Mouse (Mus musculus): ENCODE measurements at regions not wholly inside any gene's neighbourhood (a gene's known extent, or its start where the extent isn't known, plus 50 kb on each side); places are given as distances from the start of the nearest gene placed in this dataset.

DNA sequence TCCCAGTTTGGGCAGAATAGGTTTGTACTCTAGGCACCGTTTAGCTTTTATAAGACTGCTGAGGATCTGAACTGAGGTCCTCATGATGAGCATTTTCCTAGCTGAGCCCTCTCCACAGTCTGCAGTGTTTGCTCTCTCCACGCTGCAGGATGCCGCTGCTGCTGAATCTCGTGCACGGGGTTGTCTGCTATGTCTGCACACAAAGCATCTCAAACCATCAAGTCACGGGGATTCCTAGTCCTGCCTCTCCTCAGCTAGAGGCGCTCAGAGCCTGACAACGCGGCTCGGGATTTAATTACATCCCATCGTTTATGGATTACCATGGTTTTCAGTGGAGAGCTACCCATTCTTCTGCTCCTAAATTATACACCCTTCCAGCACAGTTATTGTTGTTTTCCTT lies 175.6 kb downstream of the Rnf144b start:
- intact Hi-C loops (cut with DNase I), result no loop called here
- no peak for DNase-seq

DNA sequence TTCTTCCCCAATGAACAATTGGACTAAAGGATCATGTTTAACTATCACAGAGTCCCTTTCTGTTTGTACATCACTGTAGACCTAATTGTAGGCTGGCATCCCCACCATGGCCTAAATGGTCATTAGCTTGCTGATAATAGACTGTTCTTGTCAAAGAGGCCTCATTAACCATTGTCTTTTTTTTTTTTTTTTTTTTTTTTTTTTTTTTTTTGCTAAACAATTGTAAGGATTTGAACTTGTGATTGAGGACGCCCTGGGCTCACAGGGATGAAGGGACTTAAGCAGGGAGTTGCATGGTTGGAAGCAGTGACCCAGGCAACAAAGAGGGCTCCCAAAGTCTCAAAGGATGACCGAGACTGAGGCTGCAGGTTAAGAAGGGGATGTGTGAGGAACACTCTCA lies 178.0 kb downstream of the Rnf144b start:
- no peak for DNase-seq
- intact Hi-C loops (cut with DNase I), result loop anchor here (2.0 to 5.0 kb wide), 2 partner anchors 972 to 1164 kb away; no protein-coding TSS in a partner anchor

DNA sequence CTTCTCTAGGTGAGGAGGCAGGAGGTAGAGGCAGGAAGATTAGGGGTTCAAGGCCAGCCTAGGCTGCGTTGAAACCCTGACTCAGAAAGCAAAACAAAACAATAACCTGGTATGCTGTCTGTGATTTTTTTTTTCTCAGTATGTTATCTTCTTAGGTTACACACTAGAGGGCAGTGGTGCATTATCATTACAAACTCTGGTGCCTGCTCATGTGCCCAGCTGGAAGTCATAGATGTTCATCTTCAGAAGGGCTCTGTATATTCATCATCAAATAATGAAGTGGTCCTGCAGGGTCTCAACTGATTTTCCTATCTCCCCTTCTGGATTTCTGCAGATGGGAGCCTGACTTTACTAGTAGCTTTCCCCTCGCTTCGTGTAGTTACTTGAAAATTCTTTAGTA lies 178.6 kb downstream of the Rnf144b start:
- DNase-seq, result peak; percentile 29 to 51
- intact Hi-C loops (cut with DNase I), result loop anchor here (2.0 to 5.0 kb wide), 2 partner anchors 971 to 1164 kb away; no protein-coding TSS in a partner anchor

DNA sequence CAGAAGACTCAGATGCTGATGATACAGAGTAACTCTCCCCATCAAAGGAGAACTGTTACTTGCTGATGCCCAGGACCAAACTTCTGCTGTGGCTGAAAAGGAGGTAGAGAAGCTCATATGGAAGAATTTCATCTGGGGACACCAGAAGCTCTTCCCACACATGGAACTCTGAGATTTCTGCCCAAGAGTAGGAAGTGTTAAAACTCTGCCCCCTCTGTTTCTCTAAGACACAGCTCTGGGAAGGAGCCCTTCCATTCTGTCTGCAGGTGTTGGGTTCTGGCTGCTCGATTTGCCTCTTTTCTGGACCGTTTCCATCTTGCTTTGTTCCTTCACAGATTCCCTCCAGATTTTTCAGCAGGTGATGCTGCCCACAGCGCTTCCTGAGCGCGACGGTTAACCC lies 187.0 kb downstream of the Rnf144b start:
- intact Hi-C loops (cut with DNase I), result no loop called here
- DNase-seq, result no peak

DNA sequence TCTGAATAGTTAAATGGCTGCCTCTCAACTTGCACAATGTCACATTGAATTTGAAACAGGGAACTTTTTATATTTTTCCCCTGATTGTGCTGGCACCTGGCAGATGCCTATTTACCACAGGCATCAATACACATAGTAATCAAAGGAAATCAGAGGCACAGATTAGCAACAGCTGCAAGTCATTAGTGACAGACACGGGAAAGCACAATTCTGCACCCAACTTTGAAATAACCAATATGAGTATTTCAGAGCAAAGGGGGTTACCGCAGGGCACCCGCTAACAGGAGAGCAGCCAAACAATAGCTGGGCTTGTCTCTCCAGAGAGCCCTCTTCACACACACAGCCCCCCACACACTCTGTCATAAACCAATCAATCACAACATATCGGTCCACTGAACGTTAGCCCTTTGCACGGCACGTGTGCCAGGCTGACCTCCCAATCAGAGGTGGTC lies 188.3 kb downstream of the Rnf144b start:
- intact Hi-C loops (cut with DNase I), result no loop called here
- no peak for DNase-seq

DNA sequence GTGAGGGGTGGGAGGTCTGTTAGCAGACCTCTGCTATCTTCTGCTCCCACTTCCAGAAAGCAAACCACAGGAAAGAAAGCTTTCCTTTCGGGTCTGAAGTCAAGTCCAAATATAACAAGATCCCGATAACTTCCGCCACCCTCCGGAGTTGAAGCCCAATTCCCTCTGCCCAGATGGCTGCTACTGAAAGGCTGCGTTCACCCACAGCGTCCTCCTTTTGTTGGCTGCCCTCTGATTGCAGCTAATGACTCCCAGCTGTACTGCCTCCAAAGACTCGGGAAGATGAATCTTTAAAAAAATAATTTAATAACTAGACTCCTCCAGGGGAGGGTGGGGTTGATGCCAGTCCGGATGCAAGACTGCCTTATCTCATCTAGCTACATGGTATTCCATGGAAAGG lies 197.1 kb downstream of the Rnf144b start:
- intact Hi-C loops (cut with DNase I), result no loop called here
- DNase-seq, result no peak

DNA sequence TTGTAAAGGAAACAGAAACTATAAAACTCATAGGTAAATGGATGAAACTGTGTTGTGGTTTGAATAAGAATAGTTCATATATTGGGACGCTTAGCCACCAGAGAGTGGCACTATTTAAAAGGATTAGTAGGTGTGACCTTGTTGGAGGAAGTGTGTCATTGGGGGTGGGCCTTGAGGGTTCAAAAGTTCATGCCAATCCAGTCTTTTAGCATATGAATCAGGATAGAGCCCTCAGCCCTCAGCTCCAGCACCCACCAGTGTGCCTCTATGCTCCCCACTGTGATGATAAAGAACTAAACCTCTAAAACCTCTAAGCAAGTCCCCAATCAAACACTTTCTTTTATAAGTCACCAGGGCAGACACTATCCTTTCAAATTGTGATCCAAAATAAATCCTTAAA lies 199.4 kb downstream of the Rnf144b start:
- intact Hi-C loops (cut with DNase I), result no loop called here
- no peak for DNase-seq

DNA sequence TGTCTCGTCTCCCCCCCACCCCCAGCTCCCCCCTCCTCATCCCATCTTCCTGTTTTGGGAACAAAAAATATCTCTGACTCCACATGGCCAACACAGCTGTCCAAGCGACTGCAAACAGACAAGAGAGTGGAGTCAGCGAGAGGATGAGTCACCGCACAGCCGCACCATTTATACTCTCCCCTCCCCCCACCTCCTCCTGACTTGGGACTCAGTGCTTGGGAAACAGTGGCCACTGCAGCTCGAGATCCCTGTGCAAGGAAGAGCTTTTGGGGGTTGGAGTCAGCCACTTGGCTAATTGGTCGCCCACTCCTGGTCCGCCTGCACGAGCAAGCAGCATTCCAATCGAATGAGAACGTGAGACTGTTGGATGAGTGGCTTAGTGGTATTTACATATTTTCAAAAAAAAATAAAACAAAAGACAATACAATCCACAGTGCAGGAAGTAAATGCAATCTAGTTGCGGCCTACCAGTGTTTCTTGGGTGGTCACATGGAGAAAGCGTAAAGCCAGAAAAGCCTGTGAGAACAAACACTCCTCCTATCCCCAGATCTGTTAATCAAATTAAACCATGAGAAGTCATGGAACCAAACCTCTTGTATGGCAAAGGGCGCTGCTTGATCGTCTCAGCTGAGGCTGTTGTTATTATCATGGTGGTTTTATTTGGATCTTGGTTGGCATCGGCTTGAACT lies 213.7 kb downstream of the Rnf144b start:
- peak; percentile 67 to 77 for DNase-seq
- intact Hi-C loops (cut with DNase I), result no loop called here

DNA sequence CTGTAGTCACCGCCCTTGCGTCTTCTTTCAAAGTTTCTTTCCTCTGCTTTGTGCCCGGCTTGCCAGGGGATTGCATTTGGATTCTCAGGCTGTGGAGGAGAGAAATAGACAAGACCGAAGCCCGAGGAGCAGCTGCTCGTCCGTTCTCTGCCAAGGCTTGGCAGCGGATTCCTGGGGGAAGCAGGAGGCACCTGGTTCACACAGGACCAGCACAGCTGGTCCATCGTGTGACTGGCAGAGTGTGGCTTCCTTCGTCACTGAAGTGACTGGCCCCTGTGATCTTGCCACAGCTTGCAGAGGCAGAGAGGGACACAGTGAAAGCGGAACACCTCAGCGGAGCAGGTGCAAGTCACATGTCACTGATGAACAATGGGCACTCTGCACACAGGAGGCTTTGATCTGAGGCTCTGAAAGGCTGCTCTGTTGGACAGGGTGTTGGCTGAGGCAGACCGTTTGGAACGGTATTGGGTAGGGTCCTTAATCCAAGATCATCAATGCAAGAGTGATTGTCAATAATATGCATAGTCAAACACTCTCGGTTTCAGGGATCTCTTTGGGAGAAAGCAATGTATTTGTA lies 214.5 kb downstream of the Rnf144b start:
- no peak for DNase-seq
- intact Hi-C loops (cut with DNase I), result no loop called here

DNA sequence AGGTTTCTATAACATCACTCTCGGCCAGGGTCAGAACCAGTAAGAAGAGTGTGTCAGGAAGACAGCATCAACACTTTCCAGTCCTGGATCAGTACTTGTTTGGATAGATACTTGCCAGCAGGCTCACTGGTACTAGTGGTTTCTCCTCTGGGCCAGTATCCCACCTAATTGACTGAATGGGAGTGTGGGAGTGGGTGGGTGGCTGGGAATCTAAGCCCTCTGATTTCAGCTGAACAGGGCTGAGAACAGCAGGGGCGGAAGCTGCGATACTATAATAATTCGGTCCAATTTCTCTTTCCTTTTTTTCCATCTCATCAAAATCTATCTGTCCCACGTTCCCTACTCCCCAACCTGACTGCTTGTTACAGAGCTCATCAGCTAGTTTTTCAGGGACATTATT lies 217.0 kb downstream of the Rnf144b start:
- intact Hi-C loops (cut with DNase I), result no loop called here
- no peak for DNase-seq

DNA sequence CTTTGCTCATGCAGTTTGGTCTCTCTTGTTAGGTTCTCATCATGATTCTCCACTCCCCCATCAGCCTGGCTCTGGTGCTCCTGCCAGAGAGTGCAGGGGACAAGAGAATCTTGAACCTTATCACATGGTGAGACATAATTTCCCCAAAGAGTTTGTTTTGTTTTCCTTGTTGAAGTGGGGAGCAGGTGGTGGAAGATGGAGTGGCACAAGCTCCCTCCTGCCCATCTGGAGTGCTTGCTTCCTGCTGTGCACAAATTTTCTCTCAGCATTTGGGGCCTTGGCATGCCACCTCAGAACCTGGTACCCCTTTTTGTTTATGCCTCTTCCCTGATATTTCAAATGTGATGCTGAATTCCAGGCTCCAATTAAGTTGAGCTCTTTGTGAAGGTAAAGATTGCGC lies 219.9 kb downstream of the Rnf144b start:
- no peak for DNase-seq
- intact Hi-C loops (cut with DNase I), result no loop called here

DNA sequence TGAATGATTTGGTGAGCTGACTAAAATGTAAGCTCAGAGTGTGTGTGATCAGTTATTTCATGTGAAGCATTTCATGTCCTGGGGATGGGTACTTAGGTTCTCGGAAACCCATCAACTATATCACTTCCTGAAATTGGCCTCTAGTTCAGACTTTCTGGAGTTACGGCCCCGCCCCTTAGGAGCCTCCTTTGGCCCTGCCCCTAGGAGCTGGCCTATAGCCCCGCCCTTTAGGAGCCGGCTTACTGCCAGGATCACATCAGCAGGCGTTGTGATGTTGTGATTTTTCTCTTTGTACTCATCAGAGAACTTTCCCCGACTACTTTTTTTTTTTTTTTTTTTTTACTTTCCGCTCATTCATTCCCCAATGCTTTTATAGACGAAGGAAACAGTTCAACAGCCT lies 223.1 kb downstream of the Rnf144b start:
- DNase-seq, result peak in 1 of 2 experiments; percentile 28
- intact Hi-C loops (cut with DNase I), result loop anchor here (5.0 kb wide), 1 partner anchor 322 kb away; no protein-coding TSS in a partner anchor

DNA sequence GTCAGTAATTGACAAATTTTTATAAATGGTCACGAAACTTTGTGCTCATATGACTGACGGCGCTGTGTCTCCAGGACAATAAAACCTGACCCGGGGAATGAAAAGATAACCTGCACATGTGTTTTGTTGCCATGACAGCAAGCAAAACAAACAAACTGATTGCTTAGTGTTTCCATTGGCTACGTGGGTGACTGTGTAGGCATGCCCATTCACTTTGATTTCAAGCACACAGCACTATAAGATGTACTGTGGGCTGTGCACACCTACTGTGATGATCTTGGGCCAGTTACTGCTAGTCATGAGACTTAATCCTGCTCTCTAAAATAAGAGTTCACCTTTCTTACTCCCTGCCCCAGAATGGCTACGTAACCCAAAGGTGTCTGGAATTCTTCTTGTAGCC lies 225.4 kb downstream of the Rnf144b start:
- intact Hi-C loops (cut with DNase I), result loop anchor here (1.0 to 5.0 kb wide), 3 partner anchors 319 to 1116 kb away; no protein-coding TSS in a partner anchor
- no peak for DNase-seq

DNA sequence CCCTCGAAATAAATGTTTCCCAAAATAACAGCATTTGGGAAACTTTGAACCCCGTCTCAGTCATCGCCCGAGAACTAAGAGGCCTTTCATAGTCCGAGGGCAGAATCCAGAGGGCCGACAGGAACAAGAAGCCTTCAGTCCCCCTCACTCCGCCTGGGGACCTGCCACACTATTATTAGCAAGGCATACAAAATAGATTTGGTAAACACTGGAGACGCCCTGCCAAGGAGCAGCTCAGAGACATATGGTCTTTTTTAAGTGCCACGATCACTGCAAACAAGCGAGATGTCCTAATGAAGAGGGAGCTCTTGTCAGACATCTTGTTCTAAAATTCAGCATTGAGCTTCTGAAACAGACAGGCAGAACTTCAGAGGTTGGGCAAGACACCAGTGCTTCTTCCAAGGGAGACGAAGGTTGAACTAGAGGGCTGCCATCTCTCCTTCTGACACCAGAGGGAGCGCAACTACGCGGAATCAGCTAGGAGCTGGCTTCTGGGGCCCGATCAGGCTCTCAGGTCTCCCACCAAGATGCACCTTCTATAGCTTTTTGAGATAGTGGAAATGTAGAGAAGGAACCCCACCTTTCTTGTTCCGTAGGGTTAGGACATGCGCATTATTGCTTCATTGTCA lies 226.2 kb downstream of the Rnf144b start:
- intact Hi-C loops (cut with DNase I), result loop anchor here (1.0 to 5.0 kb wide), 3 partner anchors 319 to 1116 kb away; no protein-coding TSS in a partner anchor
- DNase-seq, result peak; percentile 84 to 88

DNA sequence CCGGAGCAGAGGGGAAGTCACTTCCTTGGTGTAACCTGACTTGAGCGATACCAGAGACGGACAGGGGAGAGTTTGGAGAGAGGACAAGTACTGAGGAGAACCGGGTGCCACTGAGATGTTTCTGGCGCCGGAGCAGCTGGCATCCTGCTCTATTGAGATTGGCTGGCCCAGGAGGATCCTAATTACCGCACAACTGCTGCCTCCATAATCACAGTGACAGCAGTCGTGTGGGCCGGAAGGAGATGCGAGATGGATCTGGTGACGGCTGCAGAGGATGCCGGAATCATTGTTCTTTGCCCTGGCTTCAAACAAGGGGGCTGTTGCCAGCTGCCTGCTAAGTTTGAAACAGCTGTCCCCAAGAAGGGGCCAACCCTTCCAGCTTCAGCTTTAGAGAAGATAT lies 232.0 kb downstream of the Rnf144b start:
- DNase-seq, result peak; percentile 28 to 51
- intact Hi-C loops (cut with DNase I), result no loop called here

DNA sequence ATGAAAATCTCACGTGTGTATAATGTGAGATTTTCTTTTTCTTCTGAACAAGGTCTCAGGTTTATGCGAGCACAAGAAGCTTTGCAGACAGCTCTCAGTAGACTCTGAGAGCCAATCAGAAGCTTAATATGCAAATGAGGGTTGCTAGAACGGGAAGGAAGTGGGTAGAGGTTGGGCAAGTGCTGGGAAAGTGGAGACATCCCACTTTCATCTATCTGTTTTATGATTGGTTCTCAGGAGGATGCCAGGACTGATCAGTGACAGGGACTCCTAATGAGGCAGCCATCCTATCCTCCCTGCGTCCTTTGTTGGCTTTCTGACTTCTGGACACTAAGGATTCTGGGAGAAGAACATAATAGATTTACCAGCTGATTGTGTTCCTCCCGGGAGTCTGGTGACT lies 232.7 kb downstream of the Rnf144b start:
- intact Hi-C loops (cut with DNase I), result no loop called here
- no peak for DNase-seq

DNA sequence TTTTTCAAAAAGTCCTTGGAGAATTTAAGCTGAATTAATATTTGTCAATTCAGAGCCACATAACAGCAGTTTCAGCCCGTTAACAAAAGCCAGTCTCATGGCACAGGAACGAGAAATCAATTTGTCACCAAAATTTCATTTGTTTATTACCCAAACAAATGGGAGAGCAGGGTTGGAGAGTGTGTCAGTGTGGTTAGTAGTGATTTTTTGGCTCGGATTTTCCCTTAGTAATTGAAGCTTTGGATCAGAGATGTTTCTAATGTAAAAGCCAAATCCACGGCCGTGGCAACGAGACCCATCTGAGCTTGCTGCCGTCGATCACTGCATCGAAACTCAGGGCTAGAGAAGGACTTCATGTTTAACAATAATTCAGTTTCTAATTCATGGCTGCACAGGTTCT lies 236.5 kb downstream of the Rnf144b start:
- no peak for DNase-seq
- intact Hi-C loops (cut with DNase I), result no loop called here

DNA sequence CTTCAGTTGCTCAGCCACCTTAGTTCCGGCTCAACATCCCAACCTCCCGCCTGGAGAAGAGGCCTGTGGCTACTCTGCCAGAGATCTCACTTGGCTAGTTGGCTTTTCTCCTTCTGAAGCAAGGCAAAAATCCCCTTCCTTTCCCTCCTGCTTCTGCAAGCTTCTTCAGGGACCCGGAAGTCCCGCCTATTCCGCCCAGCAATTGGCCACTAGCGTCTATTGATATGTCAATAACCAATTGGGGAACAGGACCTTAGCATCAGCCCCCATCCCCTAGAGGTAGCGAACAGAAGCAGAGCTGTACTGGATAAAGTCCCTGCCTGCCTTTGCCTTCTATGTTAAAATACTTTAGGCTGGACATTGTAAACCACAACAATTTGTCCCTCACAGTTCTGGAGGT lies 243.3 kb downstream of the Rnf144b start:
- no peak for DNase-seq
- intact Hi-C loops (cut with DNase I), result no loop called here

DNA sequence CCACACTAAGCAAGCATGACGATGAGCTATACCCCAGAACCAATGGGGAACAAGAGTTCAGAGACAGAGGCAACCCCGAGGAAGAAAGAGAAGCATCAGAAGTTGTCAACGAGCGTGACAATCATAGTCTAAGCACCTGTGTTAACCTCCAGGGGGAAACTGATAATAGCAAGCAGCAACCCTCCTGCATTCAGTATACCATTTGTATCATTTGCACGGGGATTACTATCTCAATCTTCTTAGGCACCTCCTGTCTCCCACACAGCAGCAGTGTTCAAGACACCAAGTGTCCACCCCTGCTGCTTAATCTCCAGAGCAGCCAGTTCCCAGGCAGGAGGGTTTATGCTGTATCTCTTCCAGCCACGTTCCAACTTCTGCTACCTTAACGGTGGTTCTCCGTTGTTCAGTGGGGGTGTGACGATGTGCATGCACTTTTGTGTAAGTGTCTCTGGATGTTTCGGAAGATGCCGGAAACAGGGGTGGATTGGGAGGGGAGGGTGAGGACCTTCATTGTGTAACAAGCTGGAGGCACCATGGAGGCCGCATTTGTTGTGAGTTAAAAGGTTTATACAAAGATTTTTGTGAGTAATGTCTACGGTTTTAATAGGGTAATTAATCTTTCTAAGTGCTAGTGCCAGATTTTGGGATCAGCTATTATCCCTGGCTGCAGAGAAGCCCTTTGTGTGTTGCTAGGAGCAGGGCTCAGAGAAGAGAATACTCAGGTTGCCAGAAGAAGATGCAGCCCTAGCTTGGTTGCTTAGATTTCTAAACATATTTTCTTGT lies 245.8 kb downstream of the Rnf144b start:
- intact Hi-C loops (cut with DNase I), result no loop called here

DNA sequence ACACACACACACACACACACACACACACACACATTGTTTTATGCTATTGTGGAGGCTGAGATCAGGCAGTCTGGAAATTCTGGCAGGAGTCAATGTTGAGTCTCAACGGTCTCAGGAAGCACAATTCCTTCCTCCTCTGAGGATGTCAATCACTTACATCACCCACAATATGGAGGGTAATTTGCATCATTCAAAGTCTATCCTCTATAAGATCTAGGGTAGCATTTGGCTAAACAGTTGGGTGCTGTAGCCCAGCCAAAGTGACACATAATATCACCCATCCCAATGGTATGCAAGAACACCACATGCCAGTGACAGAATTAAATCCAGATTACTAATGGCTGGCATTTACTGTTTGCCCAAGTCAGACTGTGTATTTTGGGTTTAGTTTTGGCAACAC lies 252.1 kb downstream of the Rnf144b start:
- no peak for DNase-seq
- intact Hi-C loops (cut with DNase I), result no loop called here

More for the DNA sequence above, 245.8 kb downstream of the Rnf144b start:
- DNase-seq, result no peak

DNA sequence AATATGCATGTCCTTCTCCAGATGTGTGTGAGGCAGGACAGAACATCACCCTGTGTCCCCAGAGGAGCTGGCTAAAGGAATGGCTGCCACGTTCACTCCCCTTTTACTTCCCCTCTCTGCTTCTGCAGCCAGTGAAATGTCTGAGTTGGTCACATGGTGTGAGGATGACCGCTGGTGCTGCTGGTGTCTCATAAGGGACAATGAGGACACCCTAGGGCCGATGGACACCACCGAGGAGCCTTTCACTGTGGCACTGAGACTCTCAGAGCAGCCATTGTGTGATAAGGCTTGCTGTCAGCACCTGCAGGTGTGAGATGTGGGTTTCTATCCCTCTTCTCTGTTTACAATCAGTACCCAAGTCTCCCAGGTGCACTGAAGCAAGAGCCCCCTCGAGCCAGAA lies 268.6 kb downstream of the Rnf144b start:
- DNase-seq, result peak; percentile 2 to 3
- intact Hi-C loops (cut with DNase I), result no loop called here
